Mouse (Mus musculus) forebrain, postnatal 0 days (tissue): ENCODE results near the gene Sptb. TPM values are rescaled to one million over a fixed set of nuclear protein-coding genes. Genes with fewer than 3 reads are reported as not detected.
A peak's percentile ranks its signal among the peaks of the same experiment; 100 is the strongest.

ENCODE experiments used
- ATAC-seq: fragments of 200-750 bp; cut with Nextera tagmentation; 2 replicates; pipeline ENCODE4 v1.8.0; 2017; ENCODE audit warnings: mild to moderate bottlenecking, moderate library complexity
- DNase-seq: peaks from one replicate; pipeline ENCODE4 v3.0.0-alpha.2; 2015
- H3K27ac ChIP-seq: fragments of 300-500 bp; sonication (generic); 2 replicates; pipeline ENCODE4 v1.5.1; 2014; ENCODE audit warnings: low read depth, mild to moderate bottlenecking, antibody characterized with exemption, low read length, moderate library complexity, mixed read lengths
- H3K27me3 ChIP-seq: fragments of 300-500 bp; sonication (generic); 2 replicates; pipeline ENCODE4 v1.6.1; 2014; ENCODE audit warnings: mild to moderate bottlenecking, low read length, mixed read lengths; ENCODE audit not compliant: insufficient read depth
- H3K36me3 ChIP-seq: fragments of 300-500 bp; sonication (generic); 2 replicates; pipeline ENCODE4 v1.6.1; 2014; ENCODE audit warnings: mild to moderate bottlenecking, moderate library complexity; ENCODE audit not compliant: insufficient read depth
- H3K4me1 ChIP-seq: fragments of 300-500 bp; sonication (generic); 2 replicates; pipeline ENCODE4 v1.6.1; 2014; ENCODE audit warnings: antibody characterized with exemption; ENCODE audit not compliant: insufficient read depth
- H3K4me2 ChIP-seq: fragments of 300-500 bp; sonication (generic); 2 replicates; pipeline ENCODE4 v1.6.1; 2014; ENCODE audit warnings: low read depth, mild to moderate bottlenecking, moderate library complexity
- H3K4me3 ChIP-seq: fragments of 300-500 bp; sonication (generic); 2 replicates; pipeline ENCODE4 v1.5.1; 2014; ENCODE audit warnings: low read depth, low read length, mixed read lengths
- H3K9ac ChIP-seq: fragments of 300-500 bp; sonication (generic); 2 replicates; pipeline ENCODE4 v1.6.1; 2014; ENCODE audit warnings: mild to moderate bottlenecking
- H3K9me3 ChIP-seq: fragments of 300-500 bp; sonication (generic); 2 replicates; pipeline ENCODE4 v1.6.1; 2016; ENCODE audit warnings: low read length
- CTCF ChIP-seq: sonication (generic); IDR thresholded peaks from 2 replicates; pipeline ENCODE4 v1.5.1; 2016; ENCODE audit warnings: antibody characterized with exemption, control low read depth, low read depth
- WGBS: fragments of 180-500 bp; shearing (Covaris S2); extraction: QIAGEN DNeasy Blood & Tissue Kit; methylation state at CpG from one replicate; pipeline ENCODE4 v1.1.7; 2014; 5-methylcytosine and 5-hydroxymethylcytosine counted together
- polyA plus RNA-seq: library from polyadenylated mRNA; unstranded; fragments of >200 nt; fragmentation: Nextera tagmentation; extraction: Ambion mirVana; gene quantifications from 2 replicates; pipeline ENCODE4 v1.2.1, GENCODE M21; 2015
- total RNA-seq: library from RNA; depleted of rRNA; stranded (reverse); fragments of >200 nt; gene quantifications from 2 replicates; pipeline ENCODE4 v1.2.3, GENCODE M21; 2014

The Sptb gene
- total and polyA plus RNA-seq, 2 experiments from 2014 or later: 3.0 to 19.6 TPM

DNA sequence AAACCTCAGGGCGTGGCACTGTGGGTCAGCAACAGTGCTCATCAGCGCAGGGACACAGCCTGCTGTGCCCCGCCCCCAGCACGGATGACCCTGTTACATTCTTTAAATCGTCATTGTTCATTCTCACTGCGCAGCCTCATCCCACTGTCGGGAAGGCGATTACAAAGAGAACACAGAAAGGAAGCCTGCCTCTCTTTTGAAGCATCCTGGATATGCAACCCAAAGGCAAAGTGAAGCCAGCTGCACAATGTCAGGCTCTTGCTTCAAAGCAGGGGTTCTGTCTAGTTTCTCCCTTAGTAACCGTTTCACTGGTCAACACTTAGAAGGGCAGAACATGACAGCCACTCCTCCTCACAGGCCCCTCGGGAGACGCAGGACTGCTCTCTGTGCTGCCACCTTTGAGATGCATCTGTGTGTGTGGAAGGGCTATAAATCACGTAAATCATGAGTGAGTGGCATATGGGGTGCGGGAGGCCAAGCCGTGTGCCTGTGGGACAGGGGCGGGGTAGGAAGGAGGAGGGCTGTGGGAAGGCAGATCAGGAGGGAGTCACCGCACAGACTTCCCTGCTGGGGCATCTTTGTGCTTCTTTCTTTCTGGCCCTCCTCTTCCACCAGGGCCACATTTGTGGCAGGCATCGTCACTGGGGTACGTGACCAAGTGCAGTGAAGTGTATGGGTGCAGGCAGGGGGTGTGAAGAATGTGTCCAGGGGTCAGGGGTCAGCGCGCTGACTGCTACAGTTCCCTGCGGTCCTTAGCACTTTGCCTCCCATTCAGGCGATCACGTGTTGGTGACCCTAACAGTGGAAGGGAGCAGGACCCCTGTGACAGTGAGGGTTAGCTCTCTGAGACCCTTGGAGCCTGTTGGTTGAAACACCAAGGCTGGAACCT lies 64.9 kb downstream of the Sptb start:
- H3K9me3 ChIP-seq: no peaks in the 10 kb centered on the region
- no peak overlapping the region for H3K9ac ChIP-seq
- no peaks in the 10 kb centered on the region for H3K27me3 ChIP-seq
- no peak overlapping the region for H3K27ac ChIP-seq
- WGBS: 59% methylated on average over 23 of the region's 23 CpGs
- no peaks in the 10 kb centered on the region for H3K4me1 ChIP-seq
- TF ChIP-seq CTCF: no peak
- DNase-seq (no peak), ATAC-seq (no peak)
- no peak overlapping the region for H3K4me2 ChIP-seq
- H3K36me3 ChIP-seq: no peaks in the 10 kb centered on the region
- no peak overlapping the region for H3K4me3 ChIP-seq

DNA sequence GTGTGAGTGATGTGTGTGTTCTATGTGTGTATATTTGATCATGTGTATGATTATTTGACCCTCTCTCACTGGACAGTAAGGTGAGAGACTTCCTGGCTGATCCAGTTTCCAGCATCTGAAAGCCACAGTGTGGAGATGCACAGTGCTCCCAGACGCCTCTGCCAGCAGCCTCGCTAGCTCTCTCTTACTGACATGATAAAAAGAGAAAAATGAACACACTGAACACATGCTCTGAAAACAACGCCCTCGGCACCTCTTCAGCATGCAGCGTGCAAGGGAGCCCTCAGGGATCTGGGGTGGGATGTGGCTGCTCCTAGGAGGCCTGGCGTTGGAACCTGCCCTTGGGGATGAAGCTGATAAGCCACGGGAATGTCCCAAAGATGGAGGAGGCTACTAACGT lies 66.7 kb downstream of the Sptb start:
- ATAC-seq: no peak; the same call in 1 of the 2 replicates
- H3K4me3 ChIP-seq: no peak overlapping the region
- 0 out of 2 replicates have a peak overlapping the region, but pooled peaks have one; percentile 21 for H3K27ac ChIP-seq
- H3K36me3 ChIP-seq: no peaks in the 10 kb centered on the region
- H3K9ac ChIP-seq: no peak overlapping the region
- H3K9me3 ChIP-seq: no peaks in the 10 kb centered on the region
- no peaks in the 10 kb centered on the region for H3K4me1 ChIP-seq
- H3K27me3 ChIP-seq: no peaks in the 10 kb centered on the region
- no peak overlapping the region for H3K4me2 ChIP-seq
- no peak for DNase-seq
- 68% methylated on average over 8 of the region's 8 CpGs for WGBS
- no peak for TF ChIP-seq CTCF

DNA sequence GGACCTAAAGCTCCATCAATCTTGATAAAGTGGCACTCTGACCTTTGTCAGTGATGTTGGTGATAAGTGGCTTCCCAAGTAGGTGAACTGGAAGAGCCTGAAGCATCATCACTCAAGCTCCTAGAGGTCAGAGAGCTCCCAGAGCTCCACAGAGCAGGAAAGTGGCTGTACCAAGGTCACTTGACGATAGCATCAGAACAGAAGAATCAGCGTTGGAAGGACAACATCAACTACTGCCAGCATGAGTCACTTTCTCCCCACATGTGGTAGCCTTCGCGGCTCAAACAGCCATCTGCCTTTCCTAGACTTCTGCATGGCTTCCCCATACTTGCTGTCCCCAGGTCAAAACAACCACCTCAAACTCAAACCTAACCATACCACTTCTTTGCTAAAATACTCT lies 67.7 kb downstream of the Sptb start:
- Histone ChIP-seq H3K9ac (no peak overlapping the region), H3K36me3 (no peaks in the 10 kb centered on the region), H3K27ac (no peak overlapping the region), H3K27me3 (no peaks in the 10 kb centered on the region), H3K4me1 (no peaks in the 10 kb centered on the region), H3K4me3 (no peak overlapping the region), H3K9me3 (no peaks in the 10 kb centered on the region), H3K4me2 (no peak overlapping the region)
- WGBS: 94% methylated on average over 4 of the region's 4 CpGs
- no peak for DNase-seq
- no peak for ATAC-seq
- TF ChIP-seq CTCF: no peak

DNA sequence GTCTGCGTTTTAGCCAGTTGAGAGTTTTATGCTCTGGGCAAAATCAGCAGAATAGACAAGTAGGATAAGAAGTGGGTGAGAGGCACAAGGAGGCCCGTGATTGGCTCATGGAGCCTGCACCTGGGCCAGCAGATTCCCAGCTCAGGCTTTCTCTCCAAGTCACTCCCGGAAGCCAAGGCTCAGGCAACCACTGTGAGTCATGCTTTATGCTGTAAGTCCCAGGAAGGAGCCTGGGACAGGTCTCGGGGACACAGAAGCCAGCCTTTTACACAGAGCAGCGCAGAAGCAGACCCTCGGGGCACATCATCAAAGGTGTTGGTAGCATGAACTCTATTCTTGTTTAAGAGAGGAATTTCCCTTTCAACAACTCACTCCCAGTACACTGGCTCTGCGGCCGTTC lies 69.7 kb downstream of the Sptb start:
- Histone ChIP-seq H3K36me3 (no peaks in the 10 kb centered on the region), H3K4me1 (no peaks in the 10 kb centered on the region), H3K4me3 (no peak overlapping the region), H3K9me3 (no peaks in the 10 kb centered on the region), H3K9ac (no peak overlapping the region), H3K27ac (no peak overlapping the region), H3K4me2 (no peak overlapping the region), H3K27me3 (no peaks in the 10 kb centered on the region)
- TF ChIP-seq CTCF: no peak
- ATAC-seq: peak; percentile 43
- 21% methylated on average over 8 of the region's 8 CpGs for WGBS
- no peak for DNase-seq

DNA sequence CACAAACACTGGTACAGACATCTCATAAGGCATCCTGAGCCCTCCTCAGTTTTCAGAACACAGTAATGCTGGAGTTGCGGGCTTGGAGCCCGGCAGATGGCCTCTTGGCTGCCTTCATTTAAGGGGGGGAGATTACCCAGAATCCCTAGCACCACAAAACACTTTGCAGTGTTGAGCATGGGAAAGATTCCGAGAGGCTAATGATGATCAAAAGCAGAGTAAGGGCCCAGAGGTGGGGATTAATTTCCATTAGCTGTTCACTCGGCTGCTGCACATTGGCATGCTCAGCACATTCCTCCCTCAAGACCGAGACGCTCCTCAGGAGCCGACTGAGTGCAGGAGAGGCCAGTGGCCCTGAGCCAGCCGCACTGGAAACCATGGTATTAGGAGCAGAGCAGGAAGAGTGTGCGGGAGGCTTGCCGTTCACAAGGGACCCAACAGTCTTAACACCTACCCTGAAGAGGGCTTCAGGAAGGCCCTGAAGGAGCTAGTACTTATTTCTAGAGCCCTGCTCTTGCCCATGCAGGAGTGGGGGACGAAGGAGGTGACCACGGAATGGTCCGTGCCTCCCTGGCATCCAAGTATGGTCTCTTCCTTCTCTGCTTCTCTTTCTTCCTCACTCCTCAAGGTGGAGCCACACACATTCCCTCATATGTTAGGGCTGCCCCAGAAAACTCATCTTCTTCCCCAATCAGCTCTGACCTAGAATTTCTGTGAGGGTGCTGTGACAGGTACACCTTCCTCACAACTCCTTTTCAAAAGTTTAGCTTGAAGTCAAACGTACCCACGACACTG lies 75.3 kb downstream of the Sptb start:
- peak; percentile 24; the same call in 1 of the 2 replicates for TF ChIP-seq CTCF
- peak; percentile 90 for ATAC-seq
- Histone ChIP-seq H3K27ac (no peak overlapping the region), H3K4me2 (peak overlapping the region; percentile 32; the same call in 1 of the 2 replicates), H3K27me3 (no peaks in the 10 kb centered on the region), H3K36me3 (no peaks in the 10 kb centered on the region), H3K4me1 (peaks cover 6% of the 10 kb centered on the region), H3K9ac (peak overlapping the region; percentile 22; the same call in 1 of the 2 replicates), H3K4me3 (no peak overlapping the region), H3K9me3 (no peaks in the 10 kb centered on the region)
- WGBS: 28% methylated on average over 15 of the region's 15 CpGs
- DNase-seq: peak; percentile 70

DNA sequence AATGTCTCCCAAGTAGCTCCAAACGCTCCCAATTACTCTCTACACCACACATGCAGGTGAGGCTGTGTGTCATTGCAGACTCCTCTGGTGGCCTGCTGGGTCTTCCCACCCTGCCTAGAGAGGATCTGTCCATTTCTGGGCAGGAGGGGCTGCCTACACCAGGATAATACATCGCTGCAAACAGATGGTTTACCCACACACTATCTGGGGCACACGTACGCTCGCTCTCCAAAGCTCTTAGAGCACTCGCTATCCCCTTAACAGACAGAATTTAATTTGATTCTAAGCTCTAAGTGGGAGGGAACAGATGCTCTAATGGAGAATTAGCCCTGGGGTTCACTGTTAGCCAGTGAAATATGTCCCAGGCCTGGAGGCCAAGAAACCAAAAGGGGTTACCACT lies 87.0 kb downstream of the Sptb start:
- Histone ChIP-seq H3K4me3 (no peak overlapping the region), H3K27me3 (no peaks in the 10 kb centered on the region), H3K9ac (no peak overlapping the region), H3K9me3 (no peaks in the 10 kb centered on the region), H3K4me1 (no peaks in the 10 kb centered on the region), H3K36me3 (no peaks in the 10 kb centered on the region), H3K27ac (no peak overlapping the region), H3K4me2 (no peak overlapping the region)
- no peak for TF ChIP-seq CTCF
- 76% methylated on average over 6 of the region's 6 CpGs for whole genome bisulfite sequencing
- DNase-seq (no peak), ATAC-seq (no peak)

DNA sequence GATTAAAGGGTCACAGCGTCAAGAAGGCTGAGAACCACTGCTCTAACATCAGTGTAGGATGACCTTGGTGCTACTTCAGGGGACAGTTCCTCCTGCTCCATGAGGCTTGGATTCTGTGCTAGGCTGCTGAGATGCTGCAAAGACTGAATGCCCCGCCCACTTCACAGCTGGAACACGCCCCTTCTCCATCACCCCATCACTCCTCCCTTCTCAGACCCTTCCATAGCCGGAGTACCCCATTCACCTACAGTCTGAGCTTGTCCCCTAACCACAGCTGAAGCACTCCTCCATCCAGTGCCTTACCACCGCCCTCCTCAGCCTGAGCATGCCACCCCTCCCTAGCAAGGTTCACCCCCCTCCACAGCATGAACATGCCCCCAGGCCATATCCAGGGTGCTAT lies 90.5 kb downstream of the Sptb start:
- H3K27me3 ChIP-seq: no peaks in the 10 kb centered on the region
- no peak overlapping the region for H3K4me3 ChIP-seq
- DNase-seq: no peak
- no peaks in the 10 kb centered on the region for H3K9me3 ChIP-seq
- H3K27ac ChIP-seq: no peak overlapping the region
- no peaks in the 10 kb centered on the region for H3K4me1 ChIP-seq
- H3K4me2 ChIP-seq: no peak overlapping the region
- 53% methylated on average over 5 of the region's 5 CpGs for WGBS
- no peaks in the 10 kb centered on the region for H3K36me3 ChIP-seq
- TF ChIP-seq CTCF: no peak
- no peak for ATAC-seq
- no peak overlapping the region for H3K9ac ChIP-seq
